Mouse (Mus musculus) MEL (cell line): ENCODE results near the gene Dnajc21. TPM values are rescaled to one million over a fixed set of nuclear protein-coding genes. Genes with fewer than 3 reads are reported as not detected.
A peak's percentile ranks its signal among the peaks of the same experiment; 100 is the strongest.

Source experiments
- DNase-seq: peaks from one replicate; pipeline ENCODE4 v3.0.0; 2011; ENCODE audit warnings: low read depth, low spot score
- H3K27ac ChIP-seq: 2 replicates; pipeline ENCODE4 v1.5.1; 2012; ENCODE audit warnings: low read depth, mild to moderate bottlenecking, control low read depth, low read length, moderate library complexity; ENCODE audit not compliant: control insufficient read depth
- H3K27me3 ChIP-seq, 2 experiments: fragments of 150-350 bp in 1 of 2; sonication (generic) in 1 of 2; 2 replicates each; pipeline ENCODE4 v1.6.1; 2012; ENCODE audit warnings: low read length in 2 of 2, mild to moderate bottlenecking in 2 of 2, improper control_type of control experiment in 1 of 2, moderate library complexity in 1 of 2; ENCODE audit not compliant: insufficient read depth in 2 of 2, control insufficient read depth in 1 of 2
- H3K36me3 ChIP-seq, 2 experiments: 2 replicates each; pipeline ENCODE4 v1.6.1; 2012 to 2014; ENCODE audit warnings: low read length in 2 of 2, improper control_type of control experiment in 1 of 2, inconsistent platforms in 1 of 2, mild to moderate bottlenecking in 1 of 2; ENCODE audit not compliant: insufficient read depth in 2 of 2, control insufficient read depth in 1 of 2
- H3K4me1 ChIP-seq, 2 experiments: fragments of 150-350 bp in 1 of 2; sonication (generic) in 1 of 2; 2 replicates each; pipeline ENCODE4 v1.6.1; 2012; ENCODE audit warnings: low read length in 2 of 2, improper control_type of control experiment in 1 of 2, mild to moderate bottlenecking in 1 of 2; ENCODE audit not compliant: insufficient read depth in 2 of 2, control insufficient read depth in 1 of 2
- H3K4me3 ChIP-seq, 2 experiments: fragments of 150-350 bp in 1 of 2; sonication (generic) in 1 of 2; 2 replicates each; pipeline ENCODE4 v1.5.1; 2012; ENCODE audit warnings: low read depth in 2 of 2, low read length in 2 of 2, mild to moderate bottlenecking in 2 of 2, moderate library complexity in 2 of 2, control low read depth in 1 of 2, improper control_type of control experiment in 1 of 2; ENCODE audit not compliant: control insufficient read depth in 1 of 2, insufficient read depth in 1 of 2
- H3K79me2 ChIP-seq: 2 replicates; pipeline ENCODE4 v1.6.1; 2012; ENCODE audit warnings: mild to moderate bottlenecking, low read length, moderate library complexity; ENCODE audit not compliant: control insufficient read depth, poor library complexity, insufficient read depth
- H3K9ac ChIP-seq: 2 replicates; pipeline ENCODE4 v1.6.1; 2012; ENCODE audit warnings: low read depth, mild to moderate bottlenecking, control low read depth, low read length, moderate library complexity; ENCODE audit not compliant: control insufficient read depth, poor library complexity, severe bottlenecking
- H3K9me3 ChIP-seq: fragments of 150-350 bp; sonication (generic); replicated peaks from 2 replicates; pipeline ENCODE4 v1.6.1; 2012; ENCODE audit warnings: mild to moderate bottlenecking, low read length, improper control_type of control experiment, moderate library complexity; ENCODE audit not compliant: insufficient read depth
- CHD1 ChIP-seq: IDR thresholded peaks from 2 replicates; pipeline ENCODE4 v1.6.1; 2012; ENCODE audit warnings: low read depth, mild to moderate bottlenecking, inconsistent platforms, low read length, improper control_type of control experiment
- CTCF ChIP-seq, 3 experiments: IDR thresholded peaks in 2 of 3; conservative IDR thresholded peaks in 1 of 3; 2 replicates each; pipeline ENCODE4 v1.5.1; 2011 to 2012; ENCODE audit warnings: low read length in 3 of 3, low read depth in 2 of 3, mild to moderate bottlenecking in 2 of 3, improper control_type of control experiment in 1 of 3, inconsistent platforms in 1 of 3, mixed read lengths in 1 of 3, moderate library complexity in 1 of 3; ENCODE audit not compliant: control insufficient read depth in 1 of 3, insufficient read depth in 1 of 3, poor library complexity in 1 of 3, severe bottlenecking in 1 of 3
- ELF1 ChIP-seq: IDR thresholded peaks from 2 replicates; pipeline ENCODE4 v1.6.1; 2014; ENCODE audit warnings: low read depth, mild to moderate bottlenecking, inconsistent platforms, low read length, improper control_type of control experiment, moderate library complexity
- EP300 ChIP-seq, 2 experiments: IDR thresholded peaks; 2 replicates each; pipeline ENCODE4 v1.6.1; 2011; ENCODE audit warnings: improper control_type of control experiment in 2 of 2, low read length in 2 of 2, low read depth in 1 of 2, mild to moderate bottlenecking in 1 of 2
- ETS1 ChIP-seq: IDR thresholded peaks from 2 replicates; pipeline ENCODE4 v1.6.1; 2012; ENCODE audit warnings: low read depth, mild to moderate bottlenecking, inconsistent platforms, low read length, improper control_type of control experiment, moderate library complexity
- GABPA ChIP-seq: IDR thresholded peaks from 2 replicates; pipeline ENCODE4 v1.6.1; 2012; ENCODE audit warnings: low read depth, mild to moderate bottlenecking, inconsistent platforms, low read length, improper control_type of control experiment, moderate library complexity
- GATA1 ChIP-seq: IDR thresholded peaks from 2 replicates; pipeline ENCODE4 v1.6.1; 2011; ENCODE audit warnings: low read depth, low read length, improper control_type of control experiment
- JUND ChIP-seq: IDR thresholded peaks from 2 replicates; pipeline ENCODE4 v1.6.1; 2011; ENCODE audit warnings: low read depth, mild to moderate bottlenecking, improper control_type of control experiment, low read length
- KAT2A ChIP-seq: conservative IDR thresholded peaks from 2 replicates; pipeline ENCODE4 v1.6.1; 2012; ENCODE audit warnings: low read depth, low read length, improper control_type of control experiment, inconsistent platforms
- MAFK ChIP-seq: IDR thresholded peaks from 2 replicates; pipeline ENCODE4 v1.6.1; 2011; ENCODE audit warnings: low read depth, mild to moderate bottlenecking, low read length, improper control_type of control experiment, borderline replicate concordance
- MAX ChIP-seq: IDR thresholded peaks from 2 replicates; pipeline ENCODE4 v1.6.1; 2011; ENCODE audit warnings: low read length, improper control_type of control experiment
- MEF2A ChIP-seq: IDR thresholded peaks from 2 replicates; pipeline ENCODE4 v1.6.1; 2014; ENCODE audit warnings: low read depth, mild to moderate bottlenecking, inconsistent platforms, low read length, improper control_type of control experiment; ENCODE audit not compliant: poor library complexity, insufficient replicate concordance, severe bottlenecking; ENCODE audit errors: extremely low read depth
- MYC ChIP-seq: IDR thresholded peaks from 2 replicates; pipeline ENCODE4 v1.6.1; 2011; ENCODE audit warnings: low read depth, mild to moderate bottlenecking, low read length, improper control_type of control experiment, moderate library complexity
- POLR2A ChIP-seq, 2 experiments: IDR thresholded peaks; 2 replicates each; pipeline ENCODE4 v1.6.1; 2011 to 2012; ENCODE audit warnings: low read length in 2 of 2, mild to moderate bottlenecking in 2 of 2, control low read depth in 1 of 2, improper control_type of control experiment in 1 of 2, low read depth in 1 of 2, moderate library complexity in 1 of 2; ENCODE audit not compliant: control insufficient read depth in 1 of 2, insufficient read depth in 1 of 2, poor library complexity in 1 of 2
- RAD21 ChIP-seq: IDR thresholded peaks from 2 replicates; pipeline ENCODE4 v1.6.1; 2011; ENCODE audit warnings: mild to moderate bottlenecking, low read depth, low read length, improper control_type of control experiment
- RCOR1 ChIP-seq: IDR thresholded peaks from 2 replicates; pipeline ENCODE4 v1.6.1; 2012; ENCODE audit warnings: low read depth, mild to moderate bottlenecking, inconsistent platforms, low read length, improper control_type of control experiment
- SIN3A ChIP-seq: IDR thresholded peaks from 2 replicates; pipeline ENCODE4 v1.6.1; 2012; ENCODE audit warnings: low read length, improper control_type of control experiment, inconsistent platforms
- TAL1 ChIP-seq: IDR thresholded peaks from 2 replicates; pipeline ENCODE4 v1.6.1; 2012; ENCODE audit warnings: mild to moderate bottlenecking, inconsistent platforms, low read length, moderate library complexity, mixed read lengths
- TBP ChIP-seq: IDR thresholded peaks from 2 replicates; pipeline ENCODE4 v1.8.0; 2011; ENCODE audit warnings: low read depth, low read length, improper control_type of control experiment
- TCF12 ChIP-seq: IDR thresholded peaks from 2 replicates; pipeline ENCODE4 v1.6.1; 2014; ENCODE audit warnings: low read depth, mild to moderate bottlenecking, inconsistent platforms, low read length, improper control_type of control experiment, moderate library complexity
- UBTF ChIP-seq: IDR thresholded peaks from 2 replicates; pipeline ENCODE4 v1.6.1; 2012; ENCODE audit warnings: low read depth, mild to moderate bottlenecking, inconsistent platforms, low read length, improper control_type of control experiment, moderate library complexity, borderline replicate concordance; ENCODE audit not compliant: insufficient read depth
- USF2 ChIP-seq, 2 experiments: IDR thresholded peaks; 2 replicates each; pipeline ENCODE4 v1.6.1; 2011 to 2012; ENCODE audit warnings: improper control_type of control experiment in 2 of 2, low read length in 2 of 2, borderline replicate concordance in 1 of 2, inconsistent platforms in 1 of 2, low read depth in 1 of 2, mild to moderate bottlenecking in 1 of 2; ENCODE audit not compliant: insufficient read depth in 1 of 2
- ZKSCAN1 ChIP-seq: IDR thresholded peaks from 2 replicates; pipeline ENCODE4 v1.6.1; 2012; ENCODE audit warnings: low read depth, mild to moderate bottlenecking, inconsistent platforms, low read length, improper control_type of control experiment, moderate library complexity
- ZNF384 ChIP-seq: IDR thresholded peaks from 2 replicates; pipeline ENCODE4 v1.6.1; 2012; ENCODE audit warnings: low read depth, mild to moderate bottlenecking, inconsistent platforms, low read length, improper control_type of control experiment
- polyA plus RNA-seq, 2 experiments: library from polyadenylated mRNA; stranded (reverse) in 1 of 2; unstranded in 1 of 2; fragments of >175 nt in 1 of 2; fragments of >200 nt in 1 of 2; gene quantifications; 2 replicates each; pipeline versions ENCODE4 v1.2.1 to v1.2.4; 2012; ENCODE audit warnings: low replicate concordance in 2 of 2, low read depth in 1 of 2; ENCODE audit not compliant: insufficient read length in 2 of 2, insufficient read depth in 1 of 2, missing spikeins in 1 of 2
- total RNA-seq: library from RNA; depleted of rRNA; stranded (reverse); fragments of 300-350 nt; gene quantifications from 2 replicates; pipeline ENCODE4 v1.2.3, GENCODE M21; 2012

Gene Dnajc21
- total and polyA plus RNA-seq, 3 experiments: 44.0 to 136 (median 83.6) TPM

DNA sequence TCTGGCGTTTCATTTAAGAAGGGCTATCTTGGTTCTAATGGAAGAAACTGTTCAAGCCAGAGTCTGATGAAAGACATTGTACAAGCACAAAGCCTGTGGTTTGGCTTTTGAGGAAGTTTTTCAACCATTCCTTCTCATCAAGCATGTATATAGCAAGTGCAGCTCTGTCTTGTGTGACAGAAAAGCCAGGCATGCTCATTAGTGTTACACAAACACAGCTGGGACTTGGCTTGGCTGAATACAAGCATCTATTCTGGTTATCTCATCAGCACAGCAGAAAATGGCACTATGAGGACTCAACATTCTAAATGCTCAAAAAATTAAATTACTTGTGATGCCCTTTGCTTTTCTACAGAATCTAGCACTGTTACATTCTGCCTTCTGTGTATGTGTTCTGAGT lies 33.4 kb downstream of the Dnajc21 start:
- Histone ChIP-seq H3K9me3 (no peaks in the 10 kb centered on the region), H3K27me3 (no peaks in the 10 kb centered on the region)
- TF ChIP-seq TAL1 (no peak), TCF12 (no peak), CHD1 (no peak), MAX (no peak), JUND (no peak), RAD21 (no peak), GATA1 (no peak), USF2 (IDR thresholded peaks at IDR 0.05; ENCODE audit: borderline replicate concordance in 1 of 2, insufficient read depth in 1 of 2, low read depth in 1 of 2, low read length in 2 of 2) (no peak), ELF1 (no peak), EP300 (IDR thresholded peaks at IDR 0.05; ENCODE audit: low read depth in 1 of 2, low read length in 2 of 2) (no peak), SIN3A (no peak), RCOR1 (no peak), MYC (no peak)

DNA sequence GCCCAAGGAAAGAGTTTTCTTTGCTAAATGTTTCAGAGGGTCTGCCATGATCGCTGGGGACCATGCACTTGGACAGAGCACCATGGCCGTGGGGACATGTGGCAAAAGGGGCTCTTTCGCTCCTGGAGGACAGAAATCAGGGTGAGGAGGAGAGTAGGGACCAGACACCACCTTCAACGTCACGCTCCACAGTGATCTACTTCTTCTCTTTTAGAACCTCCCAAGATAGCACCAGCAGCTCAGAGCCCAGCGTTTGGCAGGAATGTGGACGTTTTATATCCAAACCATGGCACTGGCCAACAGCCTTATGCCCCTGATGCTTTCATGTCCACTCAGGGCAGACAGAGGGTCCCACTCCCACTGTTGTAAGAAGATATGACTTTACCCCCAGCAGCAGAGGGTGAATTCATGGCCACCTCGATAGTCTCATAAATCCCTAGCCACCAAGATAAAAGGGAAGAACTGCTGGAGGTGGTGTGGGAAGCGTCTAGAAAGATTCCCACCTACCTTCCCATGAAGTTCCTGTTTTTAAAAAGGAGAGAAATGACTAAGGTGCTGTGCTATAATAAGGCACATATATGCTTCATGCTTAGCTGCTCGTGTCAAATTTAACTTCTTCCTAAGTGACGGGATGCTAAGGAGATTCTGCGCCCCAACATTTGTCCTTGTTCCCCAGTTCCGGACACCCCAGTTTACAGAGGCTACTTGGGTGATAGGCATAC lies 43.6 kb downstream of the Dnajc21 start:
- Histone ChIP-seq H3K4me3 (no peak overlapping the region), H3K9me3 (no peaks in the 10 kb centered on the region), H3K79me2 (no peaks in the 10 kb centered on the region), H3K27ac (no peak overlapping the region), H3K4me1 (no peaks in the 10 kb centered on the region), H3K27me3 (no peaks in the 10 kb centered on the region), H3K36me3 (no peaks in the 10 kb centered on the region; a peak in 1 of 4 replicates), H3K9ac (no peak overlapping the region)
- TF ChIP-seq POLR2A (IDR thresholded peaks at IDR 0.05; ENCODE audit: control insufficient read depth in 1 of 2, insufficient read depth in 1 of 2, low read depth in 1 of 2, low read length in 2 of 2, poor library complexity in 1 of 2) (no peak), ELF1 (no peak)
- DNase-seq: no peak

More for the DNA sequence above, 33.4 kb downstream of the Dnajc21 start:
- no peak overlapping the region for H3K27ac ChIP-seq
- H3K9ac ChIP-seq: no peak overlapping the region
- peaks cover 1 to 6% of the 10 kb centered on the region in 2 experiments; a peak in 3 of 4 replicates for H3K36me3 ChIP-seq
- H3K4me1 ChIP-seq: peaks cover 0 to under 1% of the 10 kb centered on the region in 2 experiments; a peak in 1 of 4 replicates
- DNase-seq: peak; percentile 19
- no peaks in the 10 kb centered on the region for H3K79me2 ChIP-seq
- no peak overlapping the region for H3K4me3 ChIP-seq

GRCm38 (mm10) chr15:10426124-10426523 lies 44.2 kb downstream of the Dnajc21 start:
- no peaks in the 10 kb centered on the region; a peak in 1 of 4 replicates for H3K36me3 ChIP-seq
- H3K27me3 ChIP-seq: no peaks in the 10 kb centered on the region
- H3K4me1 ChIP-seq: no peaks in the 10 kb centered on the region
- no peaks in the 10 kb centered on the region for H3K9me3 ChIP-seq
- DNase-seq: no peak
- no peaks in the 10 kb centered on the region for H3K79me2 ChIP-seq
- H3K27ac ChIP-seq: no peak overlapping the region
- H3K4me3 ChIP-seq: no peak overlapping the region
- no peak overlapping the region for H3K9ac ChIP-seq
- TF ChIP-seq TCF12: no peak
- no peak for TF ChIP-seq ZKSCAN1
- no peak for TF ChIP-seq ELF1
- no peak for TF ChIP-seq KAT2A
- TF ChIP-seq TBP: no peak
- no peak for TF ChIP-seq ETS1
- TF ChIP-seq USF2 (IDR thresholded peaks at IDR 0.05; ENCODE audit: borderline replicate concordance in 1 of 2, insufficient read depth in 1 of 2, low read depth in 1 of 2, low read length in 2 of 2): no peak
- TF ChIP-seq MEF2A: no peak
- no peak for TF ChIP-seq GABPA
- no peak for TF ChIP-seq UBTF
- no peak for TF ChIP-seq POLR2A (IDR thresholded peaks at IDR 0.05; ENCODE audit: control insufficient read depth in 1 of 2, insufficient read depth in 1 of 2, low read depth in 1 of 2, low read length in 2 of 2, poor library complexity in 1 of 2)
- TF ChIP-seq SIN3A: no peak
- TF ChIP-seq CTCF (IDR thresholded peaks at IDR 0.05 in 2 of 3, conservative IDR thresholded peaks at IDR 0.05 in 1 of 3; ENCODE audit: control insufficient read depth in 1 of 3, insufficient read depth in 1 of 3, low read depth in 2 of 3, low read length in 3 of 3, poor library complexity in 1 of 3, severe bottlenecking in 1 of 3): no peak
- TF ChIP-seq ZNF384: no peak
- no peak for TF ChIP-seq MAFK
- no peak for TF ChIP-seq MYC
